Mouse (Mus musculus) bone marrow macrophage, adult 2 months (primary cell): ENCODE measurements around the gene Olfr112.

Experiments
- CTCF ChIP-seq: IDR thresholded peaks from 2 replicates; pipeline ENCODE4 v1.5.1; 2012; ENCODE audit warnings: low read depth, mild to moderate bottlenecking, low read length, moderate library complexity
- POLR2A ChIP-seq: IDR thresholded peaks from 2 replicates; pipeline ENCODE4 v1.6.1; 2012; ENCODE audit warnings: mild to moderate bottlenecking, low read depth, low read length, borderline replicate concordance

DNA sequence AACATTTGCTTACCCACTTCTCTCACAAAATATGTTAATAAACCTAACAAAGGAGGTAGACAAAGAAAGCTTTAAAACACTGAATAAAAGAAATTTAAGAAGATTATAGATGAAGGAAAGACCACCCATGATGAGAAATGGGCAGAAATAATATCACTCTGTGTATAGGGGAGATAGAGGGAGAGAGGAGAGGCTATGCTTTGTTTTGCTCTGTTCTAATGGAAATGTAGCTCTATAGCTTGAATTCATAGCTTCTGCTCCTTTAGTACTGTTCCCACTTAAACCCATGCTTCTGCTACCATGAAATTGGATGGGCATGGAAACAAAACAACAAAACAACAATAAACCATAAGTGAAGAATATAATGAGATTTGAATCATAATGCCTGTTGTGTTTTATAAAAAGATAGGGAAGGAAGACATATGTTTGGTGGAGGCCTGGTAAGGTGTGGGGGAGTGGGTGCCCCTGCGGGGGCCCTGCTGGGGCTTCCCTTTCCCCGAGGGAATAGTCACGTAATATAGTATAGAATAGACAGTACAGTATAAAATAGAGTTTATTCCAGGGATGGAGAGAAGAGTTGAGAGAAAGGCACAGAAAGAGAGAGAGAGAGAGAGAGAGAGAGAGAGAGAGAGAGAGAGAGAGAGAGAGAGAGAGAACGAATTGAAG lies 27.7 kb downstream of the Olfr112 start:
- TF ChIP-seq CTCF (no peak), POLR2A (no peak)
